Mouse (Mus musculus): ENCODE data around the gene Ankrd34a. TPM values are rescaled to one million over a fixed set of nuclear protein-coding genes. Genes with fewer than 3 reads are reported as not detected.

The Ankrd34a gene
- polyA plus RNA-seq, 1 experiment from 2014 or later = 2.7 TPM

DNA sequence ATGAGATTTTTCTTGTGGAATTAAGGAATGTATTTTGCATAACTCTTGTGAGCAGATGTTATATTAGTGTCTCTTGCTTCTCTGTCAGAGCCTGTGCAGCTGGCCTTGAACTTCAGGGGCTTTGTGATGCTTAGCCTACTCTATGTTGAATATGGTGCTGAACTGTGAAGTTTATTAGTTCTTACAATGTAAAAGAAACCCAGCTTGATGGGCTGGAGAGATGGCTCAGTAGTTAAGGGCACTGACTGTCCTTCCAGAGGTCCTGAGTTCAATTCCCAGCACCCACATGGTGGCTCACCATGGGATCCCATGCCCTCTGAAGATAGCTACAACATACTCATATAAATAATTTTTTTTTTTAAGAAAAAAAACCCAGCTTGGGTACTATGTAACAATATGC lies 35.6 kb downstream of the Ankrd34a start:
- no peak overlapping the region for H3K4me2 ChIP-seq
- peaks cover 35% of the 10 kb centered on the region for H3K4me1 ChIP-seq
- H3K27ac ChIP-seq = no peak overlapping the region
- H3K9ac ChIP-seq = no peak overlapping the region
- peaks cover 24% of the 10 kb centered on the region for H3K36me3 ChIP-seq
- H3K9me3 ChIP-seq = no peaks in the 10 kb centered on the region
- no peaks in the 10 kb centered on the region for H3K27me3 ChIP-seq
- ATAC-seq (ENCODE audit: insufficient number of reproducible peaks, low FRiP score, low TSS enrichment, low read depth) = no peak
- H3K4me3 ChIP-seq = no peak overlapping the region

DNA sequence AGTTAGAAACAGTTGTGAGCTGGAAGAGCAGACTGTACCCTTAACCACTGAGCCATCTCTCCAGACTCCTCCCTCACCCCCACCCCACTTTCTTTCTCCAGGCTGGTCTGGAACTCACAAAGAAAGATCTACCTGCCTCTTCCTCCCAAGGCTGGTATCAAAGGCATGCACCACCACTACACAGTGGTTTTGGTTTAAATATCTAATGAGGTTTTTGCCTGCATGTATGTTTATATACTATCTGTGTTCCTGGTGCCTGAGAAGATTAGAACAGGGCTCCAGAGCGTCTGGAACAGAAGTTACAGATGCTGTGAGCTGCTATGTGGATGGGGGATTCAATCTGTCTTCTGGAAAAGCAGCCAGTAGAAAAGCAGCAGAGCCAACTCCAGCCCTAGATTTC lies 37.6 kb downstream of the Ankrd34a start:
- WGBS = 65% methylated on average over 1 of the region's 1 CpGs
- H3K4me2 ChIP-seq = no peak overlapping the region
- no peak overlapping the region for H3K9ac ChIP-seq
- no peaks in the 10 kb centered on the region for H3K27me3 ChIP-seq
- peaks cover 30% of the 10 kb centered on the region for H3K4me1 ChIP-seq
- ATAC-seq (ENCODE audit: insufficient number of reproducible peaks, low FRiP score, low TSS enrichment, low read depth) = no peak
- no peaks in the 10 kb centered on the region for H3K9me3 ChIP-seq
- H3K4me3 ChIP-seq = no peak overlapping the region
- peaks cover 43% of the 10 kb centered on the region for H3K36me3 ChIP-seq
- H3K27ac ChIP-seq = no peak overlapping the region

DNA sequence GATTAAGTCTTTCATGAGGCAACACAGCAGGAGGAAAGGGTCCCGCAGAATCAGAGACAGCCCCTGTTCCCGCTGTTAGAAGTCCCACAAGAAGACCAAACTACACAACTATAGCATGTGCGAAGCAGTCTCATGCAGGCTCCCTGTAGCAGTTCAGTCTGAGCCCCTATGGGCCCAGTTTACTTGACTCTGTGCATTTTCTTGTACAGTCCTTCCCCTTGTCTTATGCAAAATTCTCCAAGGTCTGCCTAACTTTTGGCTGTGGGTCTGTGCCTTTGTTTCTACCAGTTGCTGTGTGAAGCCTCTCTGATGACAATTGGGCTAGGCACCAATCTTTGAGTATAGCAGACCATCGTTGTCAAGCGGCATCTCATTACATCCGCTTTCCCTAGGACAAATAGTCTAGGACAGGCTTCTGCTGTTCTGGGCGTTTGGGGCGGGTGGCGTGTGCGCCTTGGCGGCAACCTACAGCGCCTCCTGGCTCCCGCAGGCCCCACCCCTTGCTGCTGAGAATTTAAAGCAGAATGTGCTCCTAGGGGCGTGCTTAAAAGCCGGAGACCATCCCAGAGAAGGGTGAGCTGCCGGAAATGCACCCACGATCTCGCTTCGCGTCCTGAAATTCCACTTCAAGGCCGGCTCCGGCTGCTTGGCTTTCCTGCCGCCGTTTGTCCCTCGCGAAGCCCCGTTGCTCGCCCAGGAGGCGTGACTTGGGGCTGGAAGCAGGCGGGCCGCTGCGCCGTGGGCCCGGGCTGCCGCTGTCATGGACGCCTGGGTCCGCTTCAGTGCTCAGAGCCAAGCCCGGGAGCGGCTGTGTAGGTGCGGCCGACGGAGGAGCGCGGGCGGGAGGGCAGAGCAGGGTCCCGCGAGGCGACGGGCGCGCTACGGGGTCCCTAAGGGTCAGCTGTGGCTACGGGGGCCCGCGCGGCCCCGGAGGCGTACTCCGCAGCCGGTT lies 38.8 kb downstream of the Ankrd34a start, which contains the start of the genes Pex11b and Gm42957:
Gene Pex11b (plus strand): TSS at position 449 of the 952 bp plus-strand sequence.
Gene Gm42957 (plus strand): TSS at position 547 of the 952 bp plus-strand sequence.
- peak; percentile 85 for ATAC-seq (ENCODE audit: insufficient number of reproducible peaks, low FRiP score, low TSS enrichment, low read depth)
- Histone ChIP-seq H3K4me1 (peaks cover 28% of the 10 kb centered on the region), H3K27ac (peak within 1 kb of the TSS; percentile 90), H3K9ac (peak within 1 kb of the TSS; percentile 95), H3K4me2 (peak within 1 kb of the TSS; percentile 57), H3K36me3 (peaks cover 55% of the 10 kb centered on the region), H3K9me3 (no peaks in the 10 kb centered on the region), H3K27me3 (no peaks in the 10 kb centered on the region), H3K4me3 (peak within 1 kb of the TSS; percentile 90)
- 1% methylated on average over 60 of the region's 60 CpGs for WGBS

DNA sequence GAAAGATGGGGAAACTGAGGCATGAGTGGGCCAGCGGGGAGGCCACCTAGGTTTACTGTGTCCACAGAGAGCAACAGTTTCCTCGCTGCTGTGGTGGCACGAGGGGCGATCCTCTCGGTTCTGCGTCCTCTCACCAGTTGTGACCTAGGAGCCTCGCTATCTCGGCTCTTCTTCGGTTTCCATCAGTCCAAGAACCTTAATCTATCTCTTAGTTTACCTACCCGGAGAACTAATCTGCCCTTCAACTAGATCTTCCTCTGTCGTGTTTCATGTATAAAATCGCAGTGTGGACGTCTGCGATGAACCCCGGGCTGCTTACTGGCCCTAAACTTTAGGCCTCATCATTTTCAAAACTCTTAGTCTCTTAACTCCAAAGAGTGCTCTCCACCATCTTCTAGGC lies 39.5 kb downstream of the Ankrd34a start:
- H3K4me2 ChIP-seq = peak overlapping the region; percentile 57
- H3K27me3 ChIP-seq = no peaks in the 10 kb centered on the region
- peak overlapping the region; percentile 95 for H3K9ac ChIP-seq
- peaks cover 21% of the 10 kb centered on the region for H3K4me1 ChIP-seq
- H3K9me3 ChIP-seq = no peaks in the 10 kb centered on the region
- peak overlapping the region; percentile 90 for H3K4me3 ChIP-seq
- no peak for ATAC-seq (ENCODE audit: insufficient number of reproducible peaks, low FRiP score, low TSS enrichment, low read depth)
- H3K27ac ChIP-seq = peak overlapping the region; percentile 90
- 8% methylated on average over 15 of the region's 15 CpGs for WGBS
- H3K36me3 ChIP-seq = peaks cover 59% of the 10 kb centered on the region

DNA sequence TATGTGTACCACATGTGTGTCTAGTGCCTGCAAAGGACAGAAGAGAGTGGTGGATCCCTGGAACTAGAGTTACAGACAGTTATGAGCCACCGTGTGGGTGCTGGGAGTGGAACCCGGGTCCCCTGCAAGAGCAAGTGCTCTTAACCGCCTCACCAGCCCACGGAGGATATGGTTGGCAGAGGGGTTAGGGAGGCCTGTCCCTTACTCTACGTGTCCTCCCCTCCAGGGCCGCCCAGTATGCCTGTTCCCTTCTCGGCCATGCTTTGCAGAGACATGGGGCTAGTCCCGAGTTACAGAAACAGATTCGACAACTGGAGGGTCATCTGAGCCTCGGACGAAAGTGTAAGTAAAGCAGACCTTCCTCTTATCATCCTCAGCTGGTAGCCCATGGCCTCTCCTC lies 40.0 kb downstream of the Ankrd34a start:
- H3K27ac ChIP-seq = no peak overlapping the region
- 0 out of 2 replicates have a peak overlapping the region, but pooled peaks have one; percentile 95 for H3K9ac ChIP-seq
- 69% methylated on average over 11 of the region's 11 CpGs for WGBS
- H3K4me1 ChIP-seq = peaks cover 21% of the 10 kb centered on the region
- H3K4me3 ChIP-seq = peak overlapping the region; percentile 90
- H3K27me3 ChIP-seq = no peaks in the 10 kb centered on the region
- ATAC-seq (ENCODE audit: insufficient number of reproducible peaks, low FRiP score, low TSS enrichment, low read depth) = no peak
- peak overlapping the region; percentile 57 for H3K4me2 ChIP-seq
- no peaks in the 10 kb centered on the region for H3K9me3 ChIP-seq
- H3K36me3 ChIP-seq = peaks cover 61% of the 10 kb centered on the region

DNA sequence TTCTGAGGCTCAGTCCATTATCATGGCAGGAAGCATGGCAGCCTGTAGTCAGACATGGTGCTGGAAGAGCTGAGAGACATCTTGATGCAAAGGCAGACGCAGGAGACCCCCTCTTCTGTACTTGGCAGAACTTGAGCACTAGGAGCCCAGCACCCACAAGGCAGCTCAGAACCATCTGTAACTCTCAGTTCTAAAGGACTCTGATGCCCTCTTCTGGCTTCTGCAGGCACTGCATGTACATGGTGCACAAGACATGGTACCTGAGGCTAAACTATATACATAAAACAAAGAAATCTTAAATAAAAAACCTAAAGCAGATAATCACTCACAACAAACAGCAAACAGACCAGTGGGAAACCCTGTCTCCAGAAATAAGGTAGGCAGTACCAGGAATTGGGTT lies 42.8 kb downstream of the Ankrd34a start:
- H3K4me1 ChIP-seq = peaks cover 21% of the 10 kb centered on the region
- H3K9ac ChIP-seq = no peak overlapping the region
- 85% methylated on average over 1 of the region's 1 CpGs for WGBS
- H3K27ac ChIP-seq = no peak overlapping the region
- no peak overlapping the region for H3K4me2 ChIP-seq
- H3K27me3 ChIP-seq = no peaks in the 10 kb centered on the region
- H3K4me3 ChIP-seq = no peak overlapping the region
- H3K9me3 ChIP-seq = no peaks in the 10 kb centered on the region
- no peak for ATAC-seq (ENCODE audit: insufficient number of reproducible peaks, low FRiP score, low TSS enrichment, low read depth)
- peaks cover 56% of the 10 kb centered on the region for H3K36me3 ChIP-seq

DNA sequence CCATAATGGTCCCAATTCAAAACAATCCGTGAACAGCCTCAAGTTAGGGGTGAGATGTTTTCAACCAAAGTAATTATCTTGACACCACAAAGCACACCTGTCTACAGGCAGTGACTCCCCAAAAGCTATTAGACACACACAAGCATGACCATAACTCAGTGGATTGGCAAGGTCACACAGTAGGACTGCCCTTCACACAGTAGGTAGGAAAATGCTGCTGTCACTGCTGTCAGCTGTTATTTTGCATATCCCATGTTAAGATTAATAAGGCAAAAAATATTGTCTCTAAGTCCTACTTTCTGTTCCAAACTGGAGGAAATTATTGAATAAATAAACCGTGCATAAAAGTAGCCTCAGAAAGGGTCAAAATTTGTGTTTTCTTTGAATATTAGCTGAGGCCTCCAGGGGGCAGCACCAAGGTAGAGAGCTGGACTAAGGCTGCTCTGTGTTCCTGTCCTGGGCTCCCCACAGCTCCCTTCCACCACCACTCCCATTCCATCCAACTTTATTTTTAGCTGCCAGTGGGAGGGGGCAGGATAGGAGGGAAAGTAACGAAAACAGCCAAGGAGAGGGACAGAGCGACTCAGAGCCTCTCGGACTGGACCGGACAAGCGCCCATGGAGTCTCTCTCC lies 48.7 kb downstream of the Ankrd34a start, which contains the start of gene Itga10:
Gene Itga10 (plus strand): TSS at position 567 of the 632 bp plus-strand sequence.
- H3K4me2 ChIP-seq = peak within 1 kb of the TSS; percentile 20; the same call in 1 of the 2 replicates
- peak within 1 kb of the TSS; percentile 21 for H3K4me3 ChIP-seq
- peak within 1 kb of the TSS; percentile 67 for H3K27ac ChIP-seq
- H3K4me1 ChIP-seq = 0 out of 2 replicates have a peak, but pooled peaks cover 4% of the 10 kb centered on the region
- H3K9me3 ChIP-seq = no peaks in the 10 kb centered on the region
- ATAC-seq (ENCODE audit: insufficient number of reproducible peaks, low FRiP score, low TSS enrichment, low read depth) = peak; percentile 64; the same call in 1 of the 2 replicates
- peaks cover 50% of the 10 kb centered on the region for H3K36me3 ChIP-seq
- no peaks in the 10 kb centered on the region for H3K27me3 ChIP-seq
- no peak within 1 kb of the TSS for H3K9ac ChIP-seq
- WGBS = 58% methylated on average over 7 of the region's 7 CpGs

DNA sequence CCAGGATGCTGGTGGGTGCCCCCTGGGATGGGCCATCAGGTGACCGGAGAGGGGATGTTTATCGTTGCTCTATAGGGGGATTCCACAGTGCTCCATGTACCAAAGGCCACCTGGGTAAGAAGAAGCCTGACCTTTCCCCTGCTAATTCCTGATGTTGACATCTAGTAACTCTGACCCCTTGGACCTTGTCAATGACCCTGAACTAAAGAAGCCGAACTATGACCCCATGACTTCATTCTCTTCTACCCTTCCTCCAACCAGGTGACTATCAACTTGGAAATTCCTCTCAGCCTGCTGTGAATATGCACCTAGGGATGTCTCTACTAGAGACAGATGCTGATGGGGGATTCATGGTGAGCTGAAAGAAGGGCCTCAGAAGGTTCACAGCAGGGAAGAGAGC lies 50.9 kb downstream of the Ankrd34a start:
- WGBS = 87% methylated on average over 3 of the region's 3 CpGs
- 0 out of 2 replicates have a peak, but pooled peaks cover 4% of the 10 kb centered on the region for H3K4me1 ChIP-seq
- H3K9ac ChIP-seq = no peak overlapping the region
- peaks cover 44% of the 10 kb centered on the region for H3K36me3 ChIP-seq
- H3K4me2 ChIP-seq = no peak overlapping the region
- no peak overlapping the region for H3K27ac ChIP-seq
- H3K9me3 ChIP-seq = no peaks in the 10 kb centered on the region
- no peaks in the 10 kb centered on the region for H3K27me3 ChIP-seq
- ATAC-seq (ENCODE audit: insufficient number of reproducible peaks, low FRiP score, low TSS enrichment, low read depth) = no peak
- H3K4me3 ChIP-seq = no peak overlapping the region

Other genes starting within 250 kb of the Ankrd34a start
- gene BC107364, start 144.3 kb upstream of the Ankrd34a start, polyA plus RNA-seq (2015; fragmentation: Nextera tagmentation; extraction: Ambion mirVana) = 0.22 and 0.55 TPM in 2 replicates
- 8.7 and 18.4 TPM in 2 replicates for gene Hfe2, start 71.5 kb upstream of the Ankrd34a start, polyA plus RNA-seq (2015; fragmentation: Nextera tagmentation; extraction: Ambion mirVana)
- 151 and 157 TPM in 2 replicates for gene Txnip, start 38.7 kb upstream of the Ankrd34a start, polyA plus RNA-seq (2015; fragmentation: Nextera tagmentation; extraction: Ambion mirVana)
- gene Gm16253, start 19.7 kb upstream of the Ankrd34a start, polyA plus RNA-seq (2015; fragmentation: Nextera tagmentation; extraction: Ambion mirVana) = 0.82 and 1.2 TPM in 2 replicates
- gene Polr3gl, start 2.5 kb upstream of the Ankrd34a start, polyA plus RNA-seq (2015; fragmentation: Nextera tagmentation; extraction: Ambion mirVana) = 38.9 and 42.0 TPM in 2 replicates
- gene Lix1l, start 4.5 kb downstream of the Ankrd34a start, polyA plus RNA-seq (2015; fragmentation: Nextera tagmentation; extraction: Ambion mirVana) = 7.7 and 9.4 TPM in 2 replicates
- 102 and 120 TPM in 2 replicates for gene Rbm8a, start 33.3 kb downstream of the Ankrd34a start, polyA plus RNA-seq (2015; fragmentation: Nextera tagmentation; extraction: Ambion mirVana)
- gene Pex11b, start 38.7 kb downstream of the Ankrd34a start, polyA plus RNA-seq (2015; fragmentation: Nextera tagmentation; extraction: Ambion mirVana) = 56.6 and 57.5 TPM in 2 replicates
- 0.29 and 0.37 TPM in 2 replicates for gene Gm42957, start 38.8 kb downstream of the Ankrd34a start, polyA plus RNA-seq (2015; fragmentation: Nextera tagmentation; extraction: Ambion mirVana)
- gene Itga10, start 48.9 kb downstream of the Ankrd34a start, polyA plus RNA-seq (2015; fragmentation: Nextera tagmentation; extraction: Ambion mirVana) = 4.9 and 5.7 TPM in 2 replicates
- gene Ankrd35, start 73.5 kb downstream of the Ankrd34a start, polyA plus RNA-seq (2015; fragmentation: Nextera tagmentation; extraction: Ambion mirVana) = 11.4 and 12.8 TPM in 2 replicates
- 65.2 and 66.5 TPM in 2 replicates for gene Pias3, start 99.7 kb downstream of the Ankrd34a start, polyA plus RNA-seq (2015; fragmentation: Nextera tagmentation; extraction: Ambion mirVana)
- gene Nudt17, start 111.9 kb downstream of the Ankrd34a start, polyA plus RNA-seq (2015; fragmentation: Nextera tagmentation; extraction: Ambion mirVana) = 16.8 and 17.9 TPM in 2 replicates
- 28.0 and 29.7 TPM in 2 replicates for gene Polr3c, start 131.0 kb downstream of the Ankrd34a start, polyA plus RNA-seq (2015; fragmentation: Nextera tagmentation; extraction: Ambion mirVana)
- gene Rnf115, start 131.0 kb downstream of the Ankrd34a start, polyA plus RNA-seq (2015; fragmentation: Nextera tagmentation; extraction: Ambion mirVana) = 37.8 and 37.9 TPM in 2 replicates
- gene Pdzk1, start 232.6 kb downstream of the Ankrd34a start, polyA plus RNA-seq (2015; fragmentation: Nextera tagmentation; extraction: Ambion mirVana) = 0.06 TPM in 1 of 2 replicates, not detected in the other
- gene Cd160, start 232.7 kb downstream of the Ankrd34a start, polyA plus RNA-seq (2015; fragmentation: Nextera tagmentation; extraction: Ambion mirVana) = 0.14 and 0.20 TPM in 2 replicates

Data from limb, embryonic 15.5 days (tissue).